Mouse (Mus musculus) small intestine, adult 2 months (tissue): ENCODE data around the gene Golga3.

Experiments used
- CTCF ChIP-seq: fragments of 200-500 bp; IDR thresholded peaks from 2 replicates; pipeline ENCODE4 v1.5.1; 2012; ENCODE audit warnings: low read depth, mild to moderate bottlenecking, control low read depth, inconsistent platforms, low read length, moderate library complexity, mixed read lengths; ENCODE audit not compliant: insufficient replicate concordance, insufficient read length; ENCODE audit errors: extremely low read depth
- POLR2A ChIP-seq: fragments of 200-500 bp; IDR thresholded peaks from 2 replicates; pipeline ENCODE4 v1.6.1; 2012; ENCODE audit warnings: low read depth, mild to moderate bottlenecking, control low read depth, inconsistent platforms, low read length, moderate library complexity

DNA sequence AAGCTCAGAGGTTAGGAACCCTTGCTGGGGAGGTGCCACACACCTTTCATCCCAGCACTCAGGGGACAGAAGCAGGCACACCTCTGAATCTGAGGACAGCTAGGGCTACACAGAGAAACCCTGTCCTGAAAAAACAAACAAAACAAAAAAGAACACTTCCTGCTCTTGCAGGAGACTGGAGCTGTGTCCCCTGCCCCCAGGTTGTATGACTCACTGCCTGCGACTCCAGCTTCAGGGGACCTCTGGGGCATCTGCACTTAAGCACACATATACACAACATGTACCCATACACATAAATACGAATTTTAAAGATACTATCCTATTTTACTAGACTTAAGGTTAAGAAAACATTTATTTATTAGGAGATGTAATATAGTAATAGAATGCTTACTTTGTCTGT, 67.6 kb downstream of the Golga3 start:
- TF ChIP-seq CTCF (no peak), POLR2A (no peak)
